Mouse (Mus musculus): Measurements from ENCODE around the gene 1700013G24Rik.

DNA sequence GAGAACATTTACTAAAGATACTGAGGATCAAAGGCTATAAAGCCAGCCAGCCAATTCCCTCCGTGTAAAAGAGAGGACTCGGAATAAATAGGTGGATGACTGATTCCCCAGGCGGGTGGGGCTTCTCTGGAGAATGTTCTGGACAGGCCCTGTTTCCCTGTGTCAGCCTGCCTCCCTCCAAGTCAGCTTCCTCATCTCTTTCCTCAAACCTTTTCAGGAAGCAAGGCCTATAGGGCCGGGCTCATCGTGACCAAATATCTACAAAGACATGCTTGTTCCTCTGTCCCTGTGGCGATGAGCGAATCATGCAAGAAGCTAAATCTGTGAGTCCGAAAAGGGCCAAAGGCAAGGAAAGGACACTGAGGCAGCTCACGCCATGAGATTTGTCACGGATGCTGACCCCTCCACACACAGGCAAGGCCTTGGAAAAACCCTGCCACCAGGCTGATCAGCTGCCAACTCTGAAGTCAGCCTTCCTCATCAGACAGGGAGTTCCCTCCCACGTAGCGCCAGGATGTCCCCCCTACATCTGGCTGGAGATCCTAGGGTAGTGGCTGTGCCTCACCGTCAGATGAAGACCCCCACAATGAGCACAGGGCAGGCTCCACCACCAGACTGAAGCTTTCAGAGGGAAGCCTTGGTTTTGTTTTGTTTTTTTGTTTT, 12.2 kb downstream of the 1700013G24Rik start:
- TF ChIP-seq EP300 (optimal IDR thresholded peaks at IDR 0.05) (no peak), CTCF (IDR thresholded peaks at IDR 0.05; ENCODE audit: low read depth) (no peak)

Measured in stomach, postnatal 0 days (tissue).